Mouse (Mus musculus) liver, postnatal 0 days (tissue): ENCODE results near the gene Efna5.

Experiments
- CTCF ChIP-seq: sonication (generic); IDR thresholded peaks from 2 replicates; pipeline ENCODE4 v1.5.1; 2016; ENCODE audit warnings: antibody characterized with exemption, low read depth
- EP300 ChIP-seq: IDR thresholded peaks from 2 replicates; pipeline ENCODE4 v1.6.1; 2016; ENCODE audit warnings: antibody characterized with exemption, low read depth, mild to moderate bottlenecking

- TF ChIP-seq CTCF (no peak), EP300 (no peak)
These were observed 31.4 kb downstream of the Efna5 start for GRCm38 (mm10) chr17:62849676-62850075.
